Mouse (Mus musculus) thymus, adult 2 months (tissue): ENCODE measurements around the gene Gm16451. TPM values are rescaled to one million over a fixed set of nuclear protein-coding genes. Genes with fewer than 3 reads are reported as not detected.
"Not testable (repeated sequence)": the region's sequence is repeated elsewhere in the genome, so short reads cannot be mapped to it uniquely, and the experiment has no call there.

ENCODE experiments used
- DNase-seq: peaks from one replicate; pipeline ENCODE4 v3.0.0; 2021
- H3K27ac ChIP-seq: fragments of 200-500 bp; 2 replicates; pipeline ENCODE4 v1.5.1; 2012; ENCODE audit warnings: low read length, control low read depth; ENCODE audit not compliant: control insufficient read depth, insufficient read depth
- H3K27me3 ChIP-seq: fragments of 200-500 bp; 2 replicates; pipeline ENCODE4 v1.6.1; 2012; ENCODE audit warnings: mild to moderate bottlenecking, low read length, moderate library complexity, mixed read lengths; ENCODE audit not compliant: control insufficient read depth, insufficient read depth
- H3K36me3 ChIP-seq: fragments of 200-500 bp; 2 replicates; pipeline ENCODE4 v1.6.1; 2012; ENCODE audit warnings: mild to moderate bottlenecking, low read length, moderate library complexity; ENCODE audit not compliant: control insufficient read depth, insufficient read depth
- H3K4me1 ChIP-seq: fragments of 200-500 bp; replicated peaks from 2 replicates; pipeline ENCODE4 v1.6.1; 2012; ENCODE audit warnings: low read length; ENCODE audit not compliant: control insufficient read depth, insufficient read depth
- H3K4me3 ChIP-seq: fragments of 200-500 bp; 2 replicates; pipeline ENCODE4 v1.5.1; 2012; ENCODE audit warnings: mild to moderate bottlenecking, low read length, control low read depth, moderate library complexity; ENCODE audit not compliant: control insufficient read depth, insufficient read depth
- WGBS: fragments of 180-500 bp; shearing (Covaris S2); methylation state at CpG from one replicate; pipeline ENCODE4 v1.1.7; 2018; 5-methylcytosine and 5-hydroxymethylcytosine counted together
- polyA plus RNA-seq: library from polyadenylated mRNA; depleted of rRNA; stranded (reverse); fragments of >200 nt; gene quantifications from 2 replicates; pipeline ENCODE4 v1.2.3, GENCODE M21; 2012; rRNA removed

Gm16451 gene
- not detected in 2 replicates for polyA plus RNA-seq

DNA sequence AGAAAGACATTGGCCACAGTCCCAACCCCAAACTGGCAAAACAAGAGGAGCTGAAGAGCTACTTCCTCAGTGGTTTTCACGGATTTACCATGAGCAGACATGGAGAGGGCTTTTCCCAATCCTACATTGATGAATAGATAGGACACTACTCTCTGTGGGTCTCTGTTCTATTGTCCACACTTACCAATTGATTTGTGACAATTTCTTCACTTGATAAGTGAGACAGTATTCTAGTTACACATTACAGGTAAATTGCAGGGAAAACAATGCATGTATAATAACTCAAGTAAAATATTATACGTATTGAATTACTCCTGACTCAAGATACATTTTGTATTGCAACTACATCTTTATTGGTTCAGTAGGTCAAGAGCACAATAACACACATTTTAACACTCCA is at the start of gene Gm16451:
TSS of gene Gm16451 (minus strand) at position 101 of the 400 bp plus-strand sequence.
- not testable (repeated sequence) for DNase-seq

DNA sequence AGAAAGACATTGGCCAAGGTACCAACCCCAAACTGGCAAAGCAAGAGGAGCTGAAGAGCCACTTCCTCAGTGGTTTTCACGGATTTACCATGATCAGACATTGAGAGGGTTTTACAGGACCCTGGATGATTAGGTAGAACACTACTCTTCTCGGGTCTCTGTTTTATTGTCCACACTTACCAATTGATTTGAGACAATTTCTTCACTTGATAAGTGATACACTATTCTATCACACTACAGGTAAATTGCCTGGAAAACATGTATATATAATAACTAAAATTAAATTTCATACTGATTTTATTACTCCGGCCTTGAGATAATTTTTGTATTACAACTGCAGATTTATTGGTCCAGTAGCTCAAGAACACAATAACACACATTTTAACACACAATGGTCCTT is 45.9 kb upstream of the Gm16451 start, which contains the start of gene Vmn1r142:
TSS of gene Vmn1r142 (minus strand) at position 101 of the 400 bp plus-strand sequence.
- no CpG with 5 or more reads among the region's 3 CpGs for WGBS
- not testable (repeated sequence) for DNase-seq, H3K4me3 ChIP-seq, H3K27me3 ChIP-seq, H3K36me3 ChIP-seq, H3K27ac ChIP-seq, H3K4me1 ChIP-seq

More for the DNA sequence above, at the start of gene Gm16451:
- H3K36me3 ChIP-seq, H3K4me3 ChIP-seq, H3K27ac ChIP-seq, H3K27me3 ChIP-seq, H3K4me1 ChIP-seq: not testable (repeated sequence)
- no CpG with 5 or more reads among the region's 2 CpGs for WGBS

DNA sequence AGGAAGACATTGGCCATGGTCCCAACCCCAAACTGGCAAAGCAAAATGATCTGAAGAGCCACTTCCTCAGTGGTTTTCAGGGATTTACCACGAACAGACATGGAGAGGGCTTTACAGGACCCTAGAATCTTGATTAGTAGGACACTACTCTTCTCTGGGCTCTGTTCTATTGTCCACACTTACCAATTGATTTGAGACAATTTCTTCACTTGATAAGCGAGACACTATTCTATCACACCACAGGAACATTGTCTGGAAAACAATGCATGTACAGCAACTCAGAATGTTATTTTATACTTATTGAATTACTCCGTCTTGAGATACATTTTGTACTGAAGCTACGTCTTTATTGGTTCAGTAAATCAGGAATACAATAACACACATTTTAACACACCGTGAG is 16.6 kb upstream of the Gm16451 start, which contains the start of gene Gm10666:
TSS of gene Gm10666 (minus strand) at position 101 of the 400 bp plus-strand sequence.
- H3K27ac ChIP-seq, H3K4me1 ChIP-seq, H3K27me3 ChIP-seq, H3K4me3 ChIP-seq, DNase-seq, H3K36me3 ChIP-seq: not testable (repeated sequence)
- no CpG with 5 or more reads among the region's 5 CpGs for WGBS

DNA sequence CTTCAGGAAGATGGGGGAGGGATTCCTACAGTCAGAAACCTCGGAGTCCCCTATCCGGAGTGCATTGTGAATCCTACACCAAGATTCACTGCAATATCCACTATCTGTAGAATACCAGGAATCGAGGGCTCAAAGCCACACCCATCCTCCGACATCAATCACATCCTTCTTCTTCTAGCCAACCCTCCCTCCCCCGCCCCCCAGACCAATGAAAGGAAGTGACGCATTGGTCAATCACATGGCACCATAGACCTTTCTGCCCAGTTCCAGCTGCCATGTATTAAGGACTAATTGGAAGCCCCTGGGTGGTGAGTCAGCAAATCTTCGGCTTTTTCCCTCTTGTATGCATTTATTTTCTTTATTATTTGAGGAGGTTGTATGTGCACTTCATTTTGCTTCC is 49.3 kb downstream of the Gm16451 start, which contains the start of gene Vmn1r139:
TSS of gene Vmn1r139 (plus strand) at position 301 of the 400 bp plus-strand sequence.
- H3K4me1 ChIP-seq, DNase-seq, H3K27ac ChIP-seq, H3K36me3 ChIP-seq, H3K4me3 ChIP-seq, H3K27me3 ChIP-seq: not testable (repeated sequence)
- no CpG with 5 or more reads among the region's 7 CpGs for WGBS

Other genes with a start within 250 kb of the Gm16451 start
- not detected in 2 replicates for gene Gm5891, start 197.0 kb downstream of the Gm16451 start, polyA plus RNA-seq
- gene Vmn1r137, start 123.7 kb downstream of the Gm16451 start, polyA plus RNA-seq, result not detected in 2 replicates
- not detected in 2 replicates for gene Vmn1r138, start 89.3 kb downstream of the Gm16451 start, polyA plus RNA-seq
- not detected in 2 replicates for gene Gm6176, start 61.9 kb downstream of the Gm16451 start, polyA plus RNA-seq
- not detected in 2 replicates for gene Vmn1r139, start 49.2 kb downstream of the Gm16451 start, polyA plus RNA-seq
- not detected in 2 replicates for gene Gm10666, start 16.5 kb upstream of the Gm16451 start, polyA plus RNA-seq
- gene Vmn1r142, start 45.8 kb upstream of the Gm16451 start, polyA plus RNA-seq, result not detected in 2 replicates
- not detected in 2 replicates for gene Vmn1r143, start 71.1 kb upstream of the Gm16451 start, polyA plus RNA-seq
- not detected in 2 replicates for gene Gm8653, start 83.0 kb upstream of the Gm16451 start, polyA plus RNA-seq
- not detected in 2 replicates for gene Gm8453, start 111.2 kb upstream of the Gm16451 start, polyA plus RNA-seq
- gene Gm4187, start 211.5 kb upstream of the Gm16451 start, polyA plus RNA-seq, result not detected in 2 replicates